Mouse (Mus musculus): Measurements from ENCODE around the gene Col4a3.

GRCm38 (mm10) chr1:82725875-82726185 is 139.1 kb downstream of the Col4a3 start:
- TF ChIP-seq CTCF (IDR thresholded peaks at IDR 0.05; ENCODE audit: insufficient read depth, low read depth, low read length) (no peak), POLR2A (IDR thresholded peaks at IDR 0.05; ENCODE audit: insufficient read depth, low read depth, low read length) (no peak)
